Mouse (Mus musculus): Measurements from ENCODE around the gene Chst8.

Chst8 gene

DNA sequence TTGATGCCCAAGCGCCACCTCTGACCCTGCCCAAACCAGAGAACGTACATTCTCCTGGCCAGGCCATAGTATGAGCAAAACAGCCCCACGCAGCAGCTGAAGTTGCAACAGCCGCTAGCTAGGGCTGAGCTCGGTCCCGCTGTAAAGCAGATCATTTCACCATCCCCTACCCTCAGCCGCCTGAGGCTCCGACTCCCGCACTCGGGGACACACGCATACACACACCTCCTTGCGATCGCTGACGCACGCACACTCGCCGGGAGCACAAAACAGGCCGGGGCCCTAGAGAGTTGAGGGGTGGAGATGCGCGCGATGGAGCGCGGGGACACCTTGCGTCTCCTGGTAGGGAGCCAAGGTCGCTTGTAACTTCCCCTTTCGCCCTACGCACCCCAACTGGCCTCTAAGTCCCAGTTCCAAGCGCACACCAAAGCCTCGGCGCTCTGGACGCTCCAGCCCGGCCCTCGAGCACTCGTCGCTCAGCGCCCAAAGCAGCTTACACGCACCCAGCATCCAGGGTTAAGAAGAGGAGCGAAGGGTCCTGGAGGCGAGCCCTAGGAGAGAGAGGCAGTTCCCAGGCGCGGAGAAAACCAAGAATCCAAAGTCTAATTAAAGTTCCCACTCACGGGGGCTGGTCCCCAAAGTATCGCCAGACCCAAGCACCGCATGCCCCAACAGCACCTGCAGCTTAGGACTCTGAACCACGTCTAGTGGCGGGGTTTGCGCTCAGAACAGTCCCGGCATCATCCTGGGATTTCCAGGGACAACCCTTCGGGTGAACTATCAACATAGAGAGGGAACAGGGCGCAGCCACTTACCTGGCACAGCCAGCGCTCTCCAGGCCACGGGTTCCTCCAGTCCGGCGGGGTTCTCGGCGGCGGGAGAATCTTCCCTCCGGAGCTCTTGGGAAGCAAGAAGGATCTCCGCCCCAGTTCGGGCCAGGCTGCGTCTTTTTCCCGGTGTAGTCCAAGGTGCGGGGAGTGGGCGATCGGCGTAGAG is 682 bp downstream of the Chst8 start:
- ChIA-PET POLR2A (interaction anchor here in 3 of 4 experiments (0.5 to 4.0 kb wide), 30 partner anchors 10 to 774 kb away, joined by 3 to 46 read pairs (median 5); partner anchors contain the start of genes Ankrd27 (in 1 of the 3), Cebpa (in 1 of the 3), Pepd (in 1 of the 3) and Rgs9bp (in 1 of the 3)), CTCF (interaction anchor here (0.6 to 1.9 kb wide), 12 partner anchors 10 to 375 kb away, joined by 3 to 10 read pairs (median 4); partner anchors contain the start of gene Slc7a10 (in 1 of the 4))

DNA sequence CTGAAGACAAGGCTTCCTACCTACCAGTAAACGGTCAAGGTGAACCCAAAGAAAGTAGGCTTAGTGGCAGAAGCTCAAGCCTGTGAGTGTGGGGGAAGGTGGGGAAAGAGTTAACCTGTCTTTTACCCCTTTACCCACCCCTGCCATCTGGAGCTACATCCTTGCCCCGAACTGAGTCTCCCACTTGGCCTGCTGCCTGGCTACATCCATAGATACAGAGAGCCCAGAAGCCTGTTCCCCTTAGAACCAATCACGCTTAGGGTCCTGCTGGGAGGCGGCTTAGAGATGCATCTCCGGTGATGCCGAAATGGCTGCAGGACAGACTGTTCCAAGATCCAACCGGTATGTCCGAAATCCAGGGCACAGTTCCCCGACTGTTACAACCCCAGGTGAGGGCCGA is 1.5 kb downstream of the Chst8 start:
- ChIA-PET CTCF (interaction anchor here in 2 of 4 experiments (1.0 to 1.2 kb wide), 2 partner anchors 11 to 18 kb away, joined by 3 to 5 read pairs; no protein-coding TSS in a partner anchor), POLR2A (interaction anchor here in 3 of 4 experiments (0.7 to 4.0 kb wide), 7 partner anchors 9 to 89 kb away, joined by 3 to 46 read pairs (median 10); no protein-coding TSS in a partner anchor)

DNA sequence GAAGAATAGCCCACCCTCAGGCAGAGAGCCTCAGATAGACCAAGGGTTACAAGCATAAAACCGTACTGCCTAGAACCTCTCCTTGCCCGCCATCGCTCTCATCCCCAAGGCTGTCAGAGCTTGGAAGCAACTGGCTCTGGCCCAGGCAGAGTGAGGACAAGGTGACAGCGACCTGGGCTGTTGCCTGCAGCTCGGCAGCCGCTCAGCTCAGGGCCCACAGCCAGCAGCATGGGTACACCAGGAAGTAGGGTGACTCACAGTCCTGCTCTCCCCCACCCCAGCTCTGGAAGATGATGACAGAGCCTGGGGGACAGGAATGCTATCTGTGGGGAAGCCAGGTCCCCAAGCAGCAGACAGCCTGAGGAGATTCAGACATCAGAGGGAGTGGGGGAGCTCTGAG is 6.2 kb downstream of the Chst8 start:
- CTCF ChIA-PET: interaction anchor here (0.7 to 1.5 kb wide), 6 partner anchors 25 to 1212 kb away, joined by 3 to 8 read pairs (median 4); no protein-coding TSS in a partner anchor
- POLR2A ChIA-PET: interaction anchor here in 1 of 4 experiments (1.1 to 1.9 kb wide), 4 partner anchors 8 to 84 kb away, joined by 3 to 4 read pairs (median 3); no protein-coding TSS in a partner anchor

DNA sequence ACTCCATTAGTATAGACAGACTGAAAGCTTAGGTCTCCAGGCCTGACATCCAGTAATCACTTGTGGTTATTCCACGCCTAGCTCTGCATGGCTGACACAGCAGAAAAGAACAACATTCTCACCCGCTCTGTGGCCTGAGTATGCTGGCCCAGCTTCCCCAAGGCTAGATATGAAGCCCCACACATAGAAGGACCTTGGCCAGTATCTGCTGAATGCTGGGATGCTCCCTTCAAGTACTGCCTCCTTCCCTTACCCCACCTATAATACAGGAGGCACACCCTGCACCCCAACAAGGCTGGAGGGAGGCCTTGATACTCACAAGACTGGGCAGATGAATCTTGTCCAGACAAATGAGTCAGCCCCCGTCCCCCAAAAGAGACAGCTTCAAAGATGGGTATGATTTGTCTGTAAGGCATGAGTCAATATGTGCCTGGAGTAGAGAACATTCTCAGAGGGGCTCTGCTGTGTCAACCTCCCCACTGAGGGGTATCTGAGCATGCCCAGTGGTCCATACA is 6.8 kb downstream of the Chst8 start:
- ChIA-PET CTCF (interaction anchor here in 2 of 4 experiments (0.9 to 1.5 kb wide), 3 partner anchors 25 to 114 kb away, joined by 3 to 4 read pairs (median 3); no protein-coding TSS in a partner anchor), POLR2A (interaction anchor here in 1 of 4 experiments (1.1 to 1.9 kb wide), 4 partner anchors 10 to 83 kb away, joined by 3 to 4 read pairs (median 3); no protein-coding TSS in a partner anchor)

DNA sequence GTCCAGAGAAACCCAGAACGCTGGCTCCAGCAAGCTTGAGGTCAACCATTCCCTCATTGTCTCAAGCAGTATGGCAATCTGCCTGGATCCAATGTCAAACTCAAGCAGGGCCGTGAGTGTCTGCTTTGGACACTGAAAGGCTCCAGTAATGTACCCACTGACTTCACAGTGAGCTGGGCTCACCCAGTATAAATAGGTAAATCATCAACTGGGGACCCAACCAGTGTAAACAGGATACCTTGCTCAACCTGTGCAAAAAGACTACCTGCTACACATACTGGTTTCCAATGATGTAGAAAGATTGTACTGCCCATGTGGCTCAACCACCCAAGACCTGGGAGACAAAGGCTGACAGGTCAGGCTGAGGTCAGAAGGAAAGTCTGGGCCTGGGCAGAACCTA is 7.5 kb downstream of the Chst8 start:
- POLR2A ChIA-PET: interaction anchor here in 2 of 4 experiments (1.1 to 1.2 kb wide), 3 partner anchors 13 to 82 kb away, joined by 3 read pairs; no protein-coding TSS in a partner anchor

DNA sequence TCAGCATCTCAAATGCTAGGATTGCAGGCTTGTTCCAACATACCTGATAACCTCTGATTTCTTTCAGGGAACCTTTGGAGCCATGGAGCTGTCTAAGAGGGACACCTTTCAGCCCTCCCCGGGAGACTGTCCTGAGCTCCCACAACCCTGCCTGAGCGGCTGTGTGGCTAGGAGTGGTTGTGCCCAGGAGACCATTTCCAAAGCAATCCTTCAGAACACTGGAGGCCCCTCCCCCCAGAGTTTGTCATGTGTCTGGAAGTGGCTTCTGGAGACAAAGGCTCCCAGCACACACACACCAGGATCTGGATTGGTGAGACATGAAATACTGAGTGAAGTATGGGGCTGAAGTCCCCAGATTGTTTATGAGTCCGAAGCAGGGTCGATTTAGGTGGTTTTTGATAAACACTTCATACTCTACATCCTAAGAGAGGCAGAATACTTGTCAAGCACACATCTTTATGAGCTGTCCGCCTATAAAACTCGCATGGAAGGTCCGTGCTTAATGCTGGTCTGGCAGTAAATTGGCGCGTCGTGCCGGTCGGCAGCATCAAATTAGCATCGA is 12.5 kb downstream of the Chst8 start:
- POLR2A ChIA-PET: interaction anchor here in 3 of 4 experiments (0.5 to 5.1 kb wide), 16 partner anchors 9 to 518 kb away, joined by 3 to 46 read pairs (median 4); partner anchors contain the start of genes Chst8 (in 2 of the 3), Gpatch1 (in 1 of the 3) and Pepd (in 1 of the 3)
- CTCF ChIA-PET: interaction anchor here (0.5 to 2.4 kb wide), 7 partner anchors 11 to 597 kb away, joined by 3 to 7 read pairs (median 4); partner anchors contain the start of genes Cep89 (in 1 of the 4) and Faap24 (in 1 of the 4)

More for the DNA sequence above, 7.5 kb downstream of the Chst8 start:
- CTCF ChIA-PET: interaction anchor here in 1 of 4 experiments (1.5 kb wide), 1 partner anchor 115 kb away, joined by 3 read pairs; no protein-coding TSS in a partner anchor

DNA sequence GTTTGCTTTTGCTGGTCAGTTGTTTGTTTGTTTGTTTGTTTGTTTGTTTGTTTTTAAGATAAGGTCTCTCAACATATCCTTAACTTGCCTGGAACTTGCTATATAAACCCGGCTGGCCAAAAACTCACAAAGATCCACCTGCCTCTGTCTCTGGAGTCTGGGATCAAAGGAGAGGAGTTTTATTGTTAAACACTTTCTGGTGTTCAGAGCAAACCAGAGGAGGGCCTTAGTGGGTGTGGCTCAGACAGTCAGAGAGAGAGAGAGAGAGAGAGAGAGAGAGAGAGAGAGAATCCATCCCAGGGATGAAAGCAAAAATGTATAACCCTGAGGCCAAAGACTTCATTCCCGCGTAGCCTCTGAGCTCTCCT is 13.1 kb downstream of the Chst8 start:
- POLR2A ChIA-PET: interaction anchor here (0.6 to 5.1 kb wide), 22 partner anchors 10 to 519 kb away, joined by 3 to 46 read pairs (median 4); partner anchors contain the start of genes Chst8 (in 3 of the 4) and Gpatch1 (in 1 of the 4)
- CTCF ChIA-PET: interaction anchor here (0.6 to 2.4 kb wide), 10 partner anchors 9 to 597 kb away, joined by 3 to 7 read pairs (median 4); partner anchors contain the start of genes Cep89 (in 1 of the 4) and Faap24 (in 1 of the 4)

DNA sequence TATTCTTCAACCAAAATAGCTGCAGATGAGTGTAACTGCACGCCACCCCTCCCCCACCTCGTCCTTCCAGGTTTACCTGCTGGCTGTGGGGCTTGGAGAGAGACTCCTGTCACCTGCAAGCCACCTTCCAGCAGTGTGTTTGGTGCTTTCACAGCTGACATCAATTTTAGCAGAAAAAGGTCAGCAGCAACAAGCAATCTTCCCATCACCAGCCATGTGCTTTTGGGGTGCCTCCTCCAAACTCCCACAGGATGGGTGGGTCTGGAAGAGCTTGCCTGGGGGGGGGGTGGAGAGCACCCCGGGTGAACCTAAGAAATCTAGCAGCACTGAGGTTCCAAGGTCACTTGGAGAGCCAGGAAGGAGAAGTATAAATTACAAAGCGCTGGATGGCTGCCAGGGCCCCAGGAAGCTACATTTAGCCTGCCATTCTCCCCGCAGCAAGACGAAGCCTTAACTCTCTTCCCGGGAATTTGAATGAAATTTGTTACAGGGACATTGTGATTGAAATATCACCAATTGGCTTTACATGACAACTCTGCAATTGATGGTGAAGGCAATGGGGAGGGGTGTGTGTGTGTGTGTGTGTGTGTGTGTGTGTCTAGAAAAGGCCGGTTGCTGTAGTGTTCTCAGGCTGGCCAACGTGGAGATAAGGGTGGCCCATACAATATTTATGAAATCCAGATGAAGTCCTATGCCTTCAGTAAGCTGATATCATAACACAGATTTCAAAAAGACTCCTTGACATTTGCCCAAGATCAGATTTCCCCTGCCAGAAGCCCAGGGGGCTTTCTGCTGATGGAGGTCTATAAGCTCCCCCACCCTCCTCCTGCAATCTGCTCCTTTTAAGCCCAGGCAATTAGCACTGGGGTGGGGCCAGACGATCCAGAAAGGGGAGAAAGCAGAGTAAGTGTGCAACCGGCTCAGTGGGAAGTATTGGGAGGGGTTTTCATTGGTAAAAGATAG is 13.8 kb downstream of the Chst8 start:
- ChIA-PET POLR2A (interaction anchor here (0.6 to 5.1 kb wide), 28 partner anchors 8 to 566 kb away, joined by 3 to 46 read pairs (median 4); partner anchors contain the start of genes Chst8 (in 3 of the 4) and Cebpg (in 1 of the 4)), CTCF (interaction anchor here (0.6 to 2.4 kb wide), 17 partner anchors 8 to 535 kb away, joined by 3 to 7 read pairs (median 3); partner anchors contain the start of gene Cebpa (in 1 of the 4))

DNA sequence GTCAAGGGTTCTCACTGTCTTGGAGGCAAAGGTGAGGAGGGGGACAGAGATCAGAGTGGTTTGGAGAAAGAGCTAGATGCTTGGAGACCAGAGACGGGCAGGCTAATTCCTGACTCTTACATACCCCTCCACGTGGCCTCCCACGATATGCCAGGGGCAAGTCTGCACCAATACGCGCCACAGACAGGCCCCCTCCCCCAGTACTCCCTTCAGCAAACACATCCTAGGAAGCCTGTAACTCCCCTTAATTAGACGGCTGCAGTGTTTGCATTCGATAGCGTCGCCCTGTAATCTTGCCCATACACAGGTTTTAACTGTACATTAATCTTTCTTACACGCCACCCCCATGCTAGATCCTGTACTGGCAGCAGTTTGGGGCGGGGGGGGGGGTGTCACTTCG is 14.5 kb downstream of the Chst8 start:
- POLR2A ChIA-PET: interaction anchor here in 3 of 4 experiments (0.6 to 5.1 kb wide), 15 partner anchors 9 to 565 kb away, joined by 3 to 46 read pairs (median 4); partner anchors contain the start of gene Chst8 (in 2 of the 3)
- CTCF ChIA-PET: interaction anchor here in 3 of 4 experiments (0.6 to 1.1 kb wide), 7 partner anchors 47 to 535 kb away, joined by 3 to 7 read pairs (median 3); partner anchors contain the start of gene Cebpa (in 1 of the 3)

DNA sequence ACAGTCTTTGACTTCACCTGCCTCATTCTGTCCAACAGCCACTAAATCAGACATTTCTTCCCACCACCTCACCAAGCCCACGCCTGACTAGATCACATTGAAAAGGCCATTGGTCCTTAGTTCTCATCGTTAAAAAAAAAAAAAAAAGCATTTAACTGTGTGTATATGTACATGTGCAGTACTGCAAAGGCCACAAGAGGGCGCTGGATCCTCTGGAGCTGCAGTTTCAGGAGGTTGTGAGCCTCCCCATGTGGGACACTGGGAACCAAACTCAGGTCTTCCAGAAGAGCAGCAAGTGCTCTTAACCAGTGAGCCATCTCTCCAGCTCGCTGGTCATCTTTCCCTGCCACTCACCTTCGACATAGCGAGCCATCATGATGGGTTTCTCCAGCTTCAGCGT is 22.1 kb downstream of the Chst8 start:
- ChIA-PET POLR2A (interaction anchor here in 2 of 4 experiments (0.6 to 2.3 kb wide), 7 partner anchors 10 to 379 kb away, joined by 3 to 10 read pairs (median 3); partner anchors contain the start of gene Chst8 (in 1 of the 2)), CTCF (interaction anchor here (0.5 to 1.6 kb wide), 14 partner anchors 8 to 964 kb away, joined by 3 to 7 read pairs (median 4); no protein-coding TSS in a partner anchor)

DNA sequence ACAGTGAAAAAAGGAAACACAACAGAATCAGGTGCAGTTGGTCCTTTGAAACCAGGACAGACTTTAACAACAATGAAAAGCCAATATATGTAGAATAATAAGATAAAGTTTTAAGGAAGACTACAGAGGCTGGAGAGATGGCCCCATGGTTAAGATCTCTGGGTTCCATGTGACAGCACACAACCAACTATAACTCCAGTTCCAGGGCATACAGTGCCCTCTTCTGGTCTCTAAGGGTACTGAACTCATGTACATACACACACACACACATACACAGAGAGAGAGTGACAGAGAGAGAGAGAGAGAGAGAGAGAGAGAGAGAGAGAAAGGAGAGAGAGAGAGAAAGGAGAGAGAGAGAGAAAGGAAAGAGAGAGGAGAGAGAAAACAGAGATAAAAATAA is 25.3 kb downstream of the Chst8 start:
- CTCF ChIA-PET: no interaction called here
- POLR2A ChIA-PET: no interaction called here

DNA sequence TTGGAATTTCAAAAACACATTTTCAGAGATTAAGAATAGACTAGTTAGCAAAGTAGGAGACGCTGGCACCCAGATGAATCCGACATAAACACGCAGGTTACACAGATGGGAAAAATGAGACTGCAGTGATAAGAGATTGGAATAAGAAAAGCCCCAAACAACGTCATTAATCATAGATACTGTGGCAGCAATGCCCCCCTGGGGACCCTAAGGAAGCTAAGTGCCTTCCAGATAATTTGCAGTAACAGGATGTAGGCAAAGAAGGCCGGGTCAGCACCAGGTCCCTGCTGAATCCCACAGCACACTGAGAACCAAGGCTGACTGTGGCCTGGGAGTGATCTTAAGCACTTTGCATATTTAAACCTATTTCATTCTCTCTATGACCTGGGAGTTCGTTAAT is 27.5 kb downstream of the Chst8 start:
- CTCF ChIA-PET: interaction anchor here in 1 of 4 experiments (0.6 kb wide), 1 partner anchor 223 kb away, joined by 3 read pairs; no protein-coding TSS in a partner anchor
- POLR2A ChIA-PET: no interaction called here

DNA sequence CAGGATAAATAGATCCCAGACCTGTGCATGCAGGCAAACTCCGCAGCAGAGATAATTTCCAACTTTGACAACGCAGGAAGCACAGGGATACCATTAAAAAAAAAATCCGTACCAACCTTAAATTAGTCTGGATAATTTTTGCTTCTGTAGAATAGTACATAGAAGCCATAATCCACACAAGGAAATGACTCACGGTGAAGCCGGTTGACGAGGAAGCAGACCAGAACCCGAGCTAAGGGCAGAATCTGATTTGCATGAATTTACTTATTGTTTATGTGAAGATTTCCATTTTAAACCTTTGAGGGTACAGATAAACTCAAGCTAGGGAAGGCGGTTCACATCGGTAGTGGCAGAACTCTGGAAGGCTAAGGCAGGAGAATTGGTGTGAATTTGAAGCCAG is 28.0 kb downstream of the Chst8 start:
- CTCF ChIA-PET: interaction anchor here in 1 of 4 experiments (0.6 kb wide), 1 partner anchor 223 kb away, joined by 3 read pairs; no protein-coding TSS in a partner anchor

DNA sequence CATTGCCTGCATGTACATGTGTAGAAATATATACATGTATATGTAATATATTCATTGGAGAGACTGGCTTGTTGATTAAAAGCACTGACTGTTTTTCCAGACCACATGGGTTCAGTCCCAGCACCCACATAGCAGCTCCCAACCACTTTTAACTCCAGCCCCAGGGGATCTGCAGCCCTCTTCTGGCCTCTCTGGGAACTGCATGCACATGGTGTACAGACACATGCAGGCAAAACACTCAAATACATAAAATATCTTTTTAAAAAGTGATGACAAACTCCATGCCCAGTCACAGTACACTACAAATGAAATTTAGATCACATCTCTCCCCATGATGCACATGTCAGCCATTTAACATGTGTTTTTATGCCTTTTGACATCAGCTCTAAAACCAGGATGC is 30.5 kb downstream of the Chst8 start:
- CTCF ChIA-PET: interaction anchor here (0.6 to 1.9 kb wide), 10 partner anchors 9 to 108 kb away, joined by 3 to 6 read pairs (median 4); no protein-coding TSS in a partner anchor
- POLR2A ChIA-PET: interaction anchor here in 3 of 4 experiments (0.6 kb wide), 3 partner anchors 9 to 414 kb away, joined by 3 to 4 read pairs (median 4); no protein-coding TSS in a partner anchor

More for the DNA sequence above, 28.0 kb downstream of the Chst8 start:
- POLR2A ChIA-PET: no interaction called here

DNA sequence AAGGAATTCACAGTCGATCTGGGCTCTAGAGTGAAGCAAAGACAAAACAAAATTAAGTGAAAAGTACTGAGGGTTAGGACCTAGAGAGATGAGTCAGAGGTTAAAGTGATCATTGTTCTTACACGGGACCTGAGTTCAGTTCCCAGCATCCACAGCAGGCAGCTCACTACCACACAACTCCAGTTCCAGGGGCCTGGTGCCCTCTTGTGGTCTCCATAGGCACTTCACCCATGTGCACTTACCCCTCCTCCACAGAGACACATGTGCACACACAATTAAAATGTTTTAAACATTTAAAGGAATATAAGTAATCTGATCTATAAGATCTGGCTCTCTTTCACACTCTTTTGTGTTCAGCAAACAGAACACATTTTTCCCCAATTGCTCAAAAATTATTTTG is 31.3 kb downstream of the Chst8 start:
- POLR2A ChIA-PET: interaction anchor here in 2 of 4 experiments (0.6 to 1.1 kb wide), 4 partner anchors 17 to 547 kb away, joined by 3 to 6 read pairs (median 3); partner anchors contain the start of gene Pepd (in 1 of the 2)
- CTCF ChIA-PET: interaction anchor here (0.5 to 1.9 kb wide), 13 partner anchors 9 to 390 kb away, joined by 3 to 6 read pairs (median 4); no protein-coding TSS in a partner anchor

DNA sequence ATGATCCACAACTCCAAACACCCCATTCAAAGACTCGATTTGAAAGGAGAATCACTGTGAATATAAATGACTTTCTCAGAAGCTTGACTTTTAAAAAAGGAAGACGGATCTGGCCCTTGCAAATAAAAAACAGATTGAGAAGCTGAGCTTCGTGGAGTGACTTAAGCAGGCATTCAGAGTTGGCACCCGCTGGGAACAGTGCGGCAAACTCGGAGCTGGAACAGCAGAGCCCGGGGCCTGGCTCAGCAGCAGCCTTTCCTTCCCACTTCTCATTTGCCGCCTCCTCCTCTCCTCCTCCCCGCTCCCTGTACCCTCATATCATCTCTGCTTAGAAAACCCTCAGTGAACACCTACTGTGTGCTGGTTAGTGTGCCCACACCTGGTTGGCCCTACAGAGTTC is 34.1 kb downstream of the Chst8 start:
- POLR2A ChIA-PET: interaction anchor here in 2 of 4 experiments (1.1 to 2.5 kb wide), 3 partner anchors 21 to 208 kb away, joined by 3 to 8 read pairs (median 3); no protein-coding TSS in a partner anchor
- CTCF ChIA-PET: interaction anchor here in 2 of 4 experiments (0.6 to 1.0 kb wide), 2 partner anchors 93 to 247 kb away, joined by 3 read pairs; no protein-coding TSS in a partner anchor

All from embryonic stem cell, embryonic (primary cell).